ENCODE assay signal across 29 mouse cellular contexts in the genomic region with DNA sequence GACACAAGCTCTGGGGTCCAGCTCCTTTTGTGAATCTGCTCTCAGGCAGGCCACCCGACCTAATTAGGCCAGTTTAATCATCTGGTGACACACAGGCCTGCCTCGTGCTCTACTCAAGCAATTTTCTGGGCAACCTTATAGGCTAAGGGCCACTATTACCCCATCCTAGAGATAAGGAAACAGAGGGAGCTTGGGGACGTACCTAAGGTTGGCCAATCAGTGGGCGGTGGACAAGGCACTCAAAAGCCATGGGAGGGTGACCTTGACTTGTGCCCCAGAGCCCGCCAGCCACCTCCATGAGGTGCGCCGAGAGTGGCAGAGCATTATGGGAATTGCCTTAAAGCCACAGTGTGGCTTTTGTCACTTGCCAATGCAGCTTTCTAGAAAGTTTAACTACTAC.
DNase-seq lines count a peak whose midpoint lies in the region; ATAC-seq and TF ChIP-seq lines count a peak whose summit lies in the region.
"Had no signal": no experiment of that assay in that cellular context is flagged by ENCODE, and none has a peak within 500 bp of the region (broad histone marks: within the 10 kb centered on the region; RNA-seq: fewer than 3 reads in every experiment).

No protein-coding gene starts in this region.

- H3K4me3 ChIP-seq in forebrain, embryonic 10.5 days: no peak overlapping the region
- H3K4me3 ChIP-seq in forebrain, embryonic 15.5 days: no peak overlapping the region
- H3K4me3 ChIP-seq in liver, embryonic 13.5 days (replicated peaks): no peak overlapping the region
- no peak overlapping the region for H3K4me3 ChIP-seq in liver, embryonic 12.5 days
- no peak overlapping the region for H3K4me3 ChIP-seq in embryonic fibroblast, embryonic 13.5 days (ENCODE audit: insufficient read depth, low read length)
- H3K4me3 ChIP-seq: embryonic facial prominence, embryonic 12.5 days; hindbrain, embryonic 10.5 days; hindbrain, embryonic 15.5 days; midbrain, embryonic 15.5 days; neural tube, embryonic 12.5 days had no signal

- WGBS in forebrain, embryonic 10.5 days: 87% methylated on average over 7 of the region's 7 CpGs
- WGBS in forebrain, embryonic 15.5 days: 80% methylated on average over 7 of the region's 7 CpGs
- WGBS in liver, embryonic 13.5 days (ENCODE audit: insufficient replicate concordance): 65% methylated on average over 7 of the region's 7 CpGs
- whole genome bisulfite sequencing in liver, embryonic 12.5 days (ENCODE audit: insufficient replicate concordance): 60% methylated on average over 7 of the region's 7 CpGs

- H3K27ac ChIP-seq in forebrain, embryonic 10.5 days: 0 out of 2 replicates have a peak overlapping the region, but pooled peaks have one; percentile 9
- H3K27ac ChIP-seq in forebrain, embryonic 15.5 days (replicated peaks): no peak overlapping the region
- H3K27ac ChIP-seq in liver, embryonic 13.5 days: no peak overlapping the region
- H3K27ac ChIP-seq in liver, embryonic 12.5 days: no peak overlapping the region
- peak overlapping the region; percentile 100 for H3K27ac ChIP-seq in embryonic fibroblast, embryonic 13.5 days (ENCODE audit: insufficient read depth, low read length)
- H3K27ac ChIP-seq: embryonic facial prominence, embryonic 12.5 days; hindbrain, embryonic 15.5 days; kidney, postnatal 0 days; liver, embryonic 14.5 days; macrophage; midbrain, embryonic 15.5 days; neural tube, embryonic 12.5 days had no signal

- no peaks in the 10 kb centered on the region for H3K9me3 ChIP-seq in forebrain, embryonic 10.5 days
- no peaks in the 10 kb centered on the region for H3K9me3 ChIP-seq in forebrain, embryonic 15.5 days
- no peaks in the 10 kb centered on the region for H3K9me3 ChIP-seq in liver, embryonic 13.5 days (replicated peaks)
- H3K9me3 ChIP-seq in liver, embryonic 12.5 days (replicated peaks): no peaks in the 10 kb centered on the region
- H3K9me3 ChIP-seq: embryonic facial prominence, embryonic 12.5 days; hindbrain, embryonic 10.5 days; hindbrain, embryonic 15.5 days; midbrain, embryonic 15.5 days; neural tube, embryonic 12.5 days had no signal

- no peak overlapping the region for H3K4me2 ChIP-seq in forebrain, embryonic 15.5 days (replicated peaks)
- no peak overlapping the region for H3K4me2 ChIP-seq in liver, embryonic 13.5 days
- H3K4me2 ChIP-seq in liver, embryonic 12.5 days: no peak overlapping the region
- H3K4me2 ChIP-seq: embryonic facial prominence, embryonic 12.5 days; hindbrain, embryonic 15.5 days; midbrain, embryonic 15.5 days; neural tube, embryonic 12.5 days had no signal

- H3K4me1 ChIP-seq in forebrain, embryonic 10.5 days: peaks cover 49% of the 10 kb centered on the region
- H3K4me1 ChIP-seq in forebrain, embryonic 15.5 days: peaks cover 38% of the 10 kb centered on the region
- peaks cover 50% of the 10 kb centered on the region for H3K4me1 ChIP-seq in liver, embryonic 13.5 days (replicated peaks)
- H3K4me1 ChIP-seq in liver, embryonic 12.5 days: peaks cover 36% of the 10 kb centered on the region
- H3K4me1 ChIP-seq in embryonic fibroblast, embryonic 13.5 days (ENCODE audit: control insufficient read depth, insufficient read depth, low read length): peaks cover 12% of the 10 kb centered on the region

- no peak for TF ChIP-seq POLR2A in embryonic fibroblast, embryonic 13.5 days (IDR thresholded peaks at IDR 0.05; ENCODE audit: low read depth, low read length)

- no peak overlapping the region for H3K9ac ChIP-seq in forebrain, embryonic 15.5 days (replicated peaks)
- no peak overlapping the region for H3K9ac ChIP-seq in liver, embryonic 13.5 days
- H3K9ac ChIP-seq in liver, embryonic 12.5 days: no peak overlapping the region
- H3K9ac ChIP-seq: embryonic facial prominence, embryonic 12.5 days; forebrain, postnatal 0 days; hindbrain, embryonic 15.5 days; liver, embryonic 14.5 days; midbrain, embryonic 15.5 days; neural tube, embryonic 12.5 days had no signal

- H3K27me3 ChIP-seq in forebrain, embryonic 10.5 days (ENCODE audit: poor library complexity, severe bottlenecking): no peaks in the 10 kb centered on the region; the same call in 1 of the 2 replicates
- H3K27me3 ChIP-seq in forebrain, embryonic 15.5 days: no peaks in the 10 kb centered on the region
- no peaks in the 10 kb centered on the region for H3K27me3 ChIP-seq in liver, embryonic 13.5 days
- H3K27me3 ChIP-seq in liver, embryonic 12.5 days (replicated peaks): no peaks in the 10 kb centered on the region
- H3K27me3 ChIP-seq: CH12.LX; embryonic facial prominence, embryonic 12.5 days; hindbrain, embryonic 15.5 days; midbrain, embryonic 15.5 days; neural tube, embryonic 12.5 days had no signal

- no peak for DNase-seq in forebrain, embryonic 10.5 days (ENCODE audit: extremely low spot score, low spot score)
- DNase-seq in liver, embryonic 13.5 days: no peak
- DNase-seq in yolk sac, embryonic 10.5 days (ENCODE audit: low spot score): peak; percentile 74
- no peak for DNase-seq in adrenal gland, postnatal 14 days
- DNase-seq: adrenal gland, adult 8-10 months; cerebellum, adult 11 months; cerebellum, adult 9-11 months; embryo, embryonic 11 days; forebrain, postnatal 0 days; gastrocnemius, postnatal 14 days; heart, postnatal 14 days; kidney, adult 8-10 months; kidney, postnatal 4 days; layer of hippocampus, adult 9-11 months; right cerebral cortex, adult 18-20 months; spleen, adult 18-20 months had no signal

- H3K36me3 ChIP-seq in forebrain, embryonic 10.5 days (replicated peaks): no peaks in the 10 kb centered on the region
- no peaks in the 10 kb centered on the region for H3K36me3 ChIP-seq in forebrain, embryonic 15.5 days
- peaks cover 5% of the 10 kb centered on the region; the same call in 1 of the 2 replicates for H3K36me3 ChIP-seq in liver, embryonic 13.5 days
- H3K36me3 ChIP-seq in liver, embryonic 12.5 days: peaks cover 35% of the 10 kb centered on the region
- H3K36me3 ChIP-seq: embryonic facial prominence, embryonic 12.5 days; hindbrain, embryonic 10.5 days; hindbrain, embryonic 15.5 days; midbrain, embryonic 15.5 days; neural tube, embryonic 12.5 days had no signal

- no peak for ATAC-seq in forebrain, embryonic 15.5 days (replicated peaks)
- peak; percentile 49 for ATAC-seq in liver, embryonic 13.5 days (ENCODE audit: low read depth)
- ATAC-seq in liver, embryonic 12.5 days: no peak
- ATAC-seq: activated CD4-positive, CD25-positive, alpha-beta regulatory T cell, adult 4 months; forebrain, postnatal 0 days; midbrain, embryonic 15.5 days had no signal

- TF ChIP-seq CTCF in embryonic fibroblast, embryonic 13.5 days (IDR thresholded peaks at IDR 0.05; ENCODE audit: borderline replicate concordance, insufficient read depth, low read length): no peak

Comparison
In these comparisons a context has a peak if more than half of its experiments do, and no peak if none do; other contexts are left out.
1. H3K27ac ChIP-seq: peak in forebrain, embryonic 10.5 days (single experiment) and embryonic fibroblast, embryonic 13.5 days (single experiment); none in forebrain, embryonic 15.5 days (single experiment), liver, embryonic 13.5 days (single experiment) and liver, embryonic 12.5 days (single experiment).